Mouse (Mus musculus): ENCODE measurements around the gene Brinp1. TPM values are rescaled to one million over a fixed set of nuclear protein-coding genes. Genes with fewer than 3 reads are reported as not detected.

Brinp1 gene
- total RNA-seq (2012; rRNA removed) = 0.80 and 1.5 TPM in 2 replicates

GRCm38 (mm10) chr4:68954322-68954901 lies at the start of gene Brinp1:
Gene Brinp1, minus strand, starts transcription at chr4:68954397.
- in situ Hi-C loops (cut with MboI; ENCODE audit: low sequenced_read_pairs in 2 of 2, unreplicated experiment in 2 of 2) = no loop called here
- DNase-seq (ENCODE audit: low read depth, low spot score) = peak; percentile 69
- Histone ChIP-seq H3K4me3 (ENCODE audit: insufficient read depth in 1 of 2, low read depth in 1 of 2, low read length in 2 of 2, poor library complexity in 1 of 2, severe bottlenecking in 1 of 2) (peak within 1 kb of the TSS; percentile 77 to 79), H3K9ac (ENCODE audit: insufficient read depth, low read depth, low read length, poor library complexity, severe bottlenecking) (peak within 1 kb of the TSS; percentile 73), H3K9me3 (ENCODE audit: control insufficient read depth, insufficient read depth, low read depth, low read length) (no peaks in the 10 kb centered on the region), H3K27ac (ENCODE audit: insufficient read depth, low read depth, low read length, poor library complexity, severe bottlenecking) (no peak within 1 kb of the TSS), H3K36me3 (ENCODE audit: control insufficient read depth, insufficient read depth, low read length, poor library complexity, severe bottlenecking) (no peaks in the 10 kb centered on the region), H3K4me1 (ENCODE audit: control insufficient read depth in 2 of 2, insufficient read depth in 2 of 2, low read length in 2 of 2, poor library complexity in 1 of 2) (no peaks in the 10 kb centered on the region)
- no peak for TF ChIP-seq ZNF384 (IDR thresholded peaks at IDR 0.05; ENCODE audit: low read depth, low read length)
- TF ChIP-seq MAFK (IDR thresholded peaks at IDR 0.05; ENCODE audit: insufficient read depth, low read depth, low read length) = no peak
- no peak for TF ChIP-seq HCFC1 (IDR thresholded peaks at IDR 0.05; ENCODE audit: borderline replicate concordance, insufficient read depth, low read length)
- no peak for TF ChIP-seq CHD2 (IDR thresholded peaks at IDR 0.05; ENCODE audit: low read depth, low read length)
- no peak for TF ChIP-seq ZC3H11A (IDR thresholded peaks at IDR 0.05; ENCODE audit: borderline replicate concordance, low read depth, low read length)

DNA sequence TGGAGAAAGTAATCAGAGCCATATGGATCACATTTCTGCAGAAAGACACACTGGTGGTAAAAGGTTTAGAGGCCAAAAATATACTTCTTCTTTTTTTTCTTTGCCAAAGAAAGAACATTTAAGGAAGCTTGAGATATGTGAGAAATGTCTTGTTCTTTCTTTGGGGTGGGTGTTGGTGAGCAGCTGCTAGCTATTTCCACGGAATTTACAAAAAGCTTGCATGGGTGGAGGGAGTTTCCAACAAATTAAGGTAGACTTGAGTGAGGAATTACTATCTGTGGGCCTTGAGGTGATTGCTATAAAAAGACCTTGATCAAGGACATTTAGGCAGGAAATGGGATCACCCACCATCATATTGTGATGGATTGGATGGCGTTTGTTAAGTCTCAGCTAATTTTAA lies 3.1 kb upstream of the Brinp1 start:
- DNase-seq (ENCODE audit: low read depth, low spot score) = no peak
- TF ChIP-seq ZC3H11A (IDR thresholded peaks at IDR 0.05; ENCODE audit: borderline replicate concordance, low read depth, low read length) = no peak
- no peak for TF ChIP-seq HCFC1 (IDR thresholded peaks at IDR 0.05; ENCODE audit: borderline replicate concordance, insufficient read depth, low read length)
- TF ChIP-seq ZNF384 (IDR thresholded peaks at IDR 0.05; ENCODE audit: low read depth, low read length) = no peak
- no peak for TF ChIP-seq CHD2 (IDR thresholded peaks at IDR 0.05; ENCODE audit: low read depth, low read length)
- TF ChIP-seq MAFK (IDR thresholded peaks at IDR 0.05; ENCODE audit: insufficient read depth, low read depth, low read length) = no peak
- no peaks in the 10 kb centered on the region for H3K36me3 ChIP-seq (ENCODE audit: control insufficient read depth, insufficient read depth, low read length, poor library complexity, severe bottlenecking)
- H3K4me1 ChIP-seq (ENCODE audit: control insufficient read depth in 2 of 2, insufficient read depth in 2 of 2, low read length in 2 of 2, poor library complexity in 1 of 2) = no peaks in the 10 kb centered on the region
- no peak overlapping the region for H3K27ac ChIP-seq (ENCODE audit: insufficient read depth, low read depth, low read length, poor library complexity, severe bottlenecking)
- H3K4me3 ChIP-seq (ENCODE audit: insufficient read depth in 1 of 2, low read depth in 1 of 2, low read length in 2 of 2, poor library complexity in 1 of 2, severe bottlenecking in 1 of 2) = no peak overlapping the region
- in situ Hi-C loops (cut with MboI; ENCODE audit: low sequenced_read_pairs in 2 of 2, unreplicated experiment in 2 of 2) = no loop called here
- H3K9ac ChIP-seq (ENCODE audit: insufficient read depth, low read depth, low read length, poor library complexity, severe bottlenecking) = no peak overlapping the region
- 0 out of 2 replicates have a peak, but pooled peaks cover 2% of the 10 kb centered on the region for H3K9me3 ChIP-seq (ENCODE audit: control insufficient read depth, insufficient read depth, low read depth, low read length)

GRCm38 (mm10) chr4:68955621-68956020 lies 1.4 kb upstream of the Brinp1 start:
- no peak for TF ChIP-seq HCFC1 (IDR thresholded peaks at IDR 0.05; ENCODE audit: borderline replicate concordance, insufficient read depth, low read length)
- no peak for TF ChIP-seq ZC3H11A (IDR thresholded peaks at IDR 0.05; ENCODE audit: borderline replicate concordance, low read depth, low read length)
- no peak for TF ChIP-seq CHD2 (IDR thresholded peaks at IDR 0.05; ENCODE audit: low read depth, low read length)
- TF ChIP-seq ZNF384 (IDR thresholded peaks at IDR 0.05; ENCODE audit: low read depth, low read length) = no peak
- no peak for TF ChIP-seq MAFK (IDR thresholded peaks at IDR 0.05; ENCODE audit: insufficient read depth, low read depth, low read length)
- Histone ChIP-seq H3K27ac (ENCODE audit: insufficient read depth, low read depth, low read length, poor library complexity, severe bottlenecking) (no peak overlapping the region), H3K9me3 (ENCODE audit: control insufficient read depth, insufficient read depth, low read depth, low read length) (0 out of 2 replicates have a peak, but pooled peaks cover 2% of the 10 kb centered on the region), H3K4me1 (ENCODE audit: control insufficient read depth in 2 of 2, insufficient read depth in 2 of 2, low read length in 2 of 2, poor library complexity in 1 of 2) (no peaks in the 10 kb centered on the region), H3K4me3 (ENCODE audit: insufficient read depth in 1 of 2, low read depth in 1 of 2, low read length in 2 of 2, poor library complexity in 1 of 2, severe bottlenecking in 1 of 2) (no peak overlapping the region), H3K36me3 (ENCODE audit: control insufficient read depth, insufficient read depth, low read length, poor library complexity, severe bottlenecking) (no peaks in the 10 kb centered on the region), H3K9ac (ENCODE audit: insufficient read depth, low read depth, low read length, poor library complexity, severe bottlenecking) (no peak overlapping the region)
- in situ Hi-C loops (cut with MboI; ENCODE audit: low sequenced_read_pairs in 2 of 2, unreplicated experiment in 2 of 2) = no loop called here
- peak; percentile 56 for DNase-seq (ENCODE audit: low read depth, low spot score)

GRCm38 (mm10) chr4:68953667-68954321 lies 403 bp downstream of the Brinp1 start:
- no peak overlapping the region for H3K27ac ChIP-seq (ENCODE audit: insufficient read depth, low read depth, low read length, poor library complexity, severe bottlenecking)
- TF ChIP-seq HCFC1 (IDR thresholded peaks at IDR 0.05; ENCODE audit: borderline replicate concordance, insufficient read depth, low read length) = no peak
- no peak for TF ChIP-seq CHD2 (IDR thresholded peaks at IDR 0.05; ENCODE audit: low read depth, low read length)
- TF ChIP-seq ZC3H11A (IDR thresholded peaks at IDR 0.05; ENCODE audit: borderline replicate concordance, low read depth, low read length) = no peak
- TF ChIP-seq ZNF384 (IDR thresholded peaks at IDR 0.05; ENCODE audit: low read depth, low read length) = no peak
- TF ChIP-seq MAFK (IDR thresholded peaks at IDR 0.05; ENCODE audit: insufficient read depth, low read depth, low read length) = no peak
- in situ Hi-C loops (cut with MboI; ENCODE audit: low sequenced_read_pairs in 2 of 2, unreplicated experiment in 2 of 2) = no loop called here
- DNase-seq (ENCODE audit: low read depth, low spot score) = no peak
- no peaks in the 10 kb centered on the region for H3K9me3 ChIP-seq (ENCODE audit: control insufficient read depth, insufficient read depth, low read depth, low read length)
- no peaks in the 10 kb centered on the region for H3K36me3 ChIP-seq (ENCODE audit: control insufficient read depth, insufficient read depth, low read length, poor library complexity, severe bottlenecking)
- H3K4me3 ChIP-seq (ENCODE audit: insufficient read depth in 1 of 2, low read depth in 1 of 2, low read length in 2 of 2, poor library complexity in 1 of 2, severe bottlenecking in 1 of 2) = peak overlapping the region; percentile 77 to 79
- no peaks in the 10 kb centered on the region for H3K4me1 ChIP-seq (ENCODE audit: control insufficient read depth in 2 of 2, insufficient read depth in 2 of 2, low read length in 2 of 2, poor library complexity in 1 of 2)
- peak overlapping the region; percentile 73 for H3K9ac ChIP-seq (ENCODE audit: insufficient read depth, low read depth, low read length, poor library complexity, severe bottlenecking)
